Mouse (Mus musculus) hindbrain, embryonic 15.5 days (tissue): ENCODE results near the gene Ccdc148. TPM values are rescaled to one million over a fixed set of nuclear protein-coding genes. Genes with fewer than 3 reads are reported as not detected.
A peak's percentile ranks its signal among the peaks of the same experiment; 100 is the strongest.

Experiments
- ATAC-seq: fragments of 200-750 bp; cut with Nextera tagmentation; 2 replicates; pipeline ENCODE4 v1.8.0; 2017; ENCODE audit warnings: low read depth, moderate number of reproducible peaks, moderate TSS enrichment; ENCODE audit not compliant: low FRiP score
- H3K27ac ChIP-seq: fragments of 300-500 bp; sonication (generic); replicated peaks from 2 replicates; pipeline ENCODE4 v1.5.1; 2015; ENCODE audit warnings: mild to moderate bottlenecking, inconsistent platforms
- H3K27me3 ChIP-seq: fragments of 300-500 bp; sonication (generic); 2 replicates; pipeline ENCODE4 v1.6.1; 2015; ENCODE audit warnings: control low read depth, inconsistent platforms
- H3K36me3 ChIP-seq: fragments of 300-500 bp; sonication (generic); 2 replicates; pipeline ENCODE4 v1.6.1; 2015; ENCODE audit warnings: control low read depth, inconsistent platforms
- H3K4me1 ChIP-seq: fragments of 300-500 bp; sonication (generic); replicated peaks from 2 replicates; pipeline ENCODE4 v1.6.1; 2015; ENCODE audit warnings: control low read depth, inconsistent platforms
- H3K4me2 ChIP-seq: fragments of 300-500 bp; sonication (generic); 2 replicates; pipeline ENCODE4 v1.6.1; 2015; ENCODE audit warnings: moderate library complexity, mild to moderate bottlenecking, inconsistent platforms
- H3K4me3 ChIP-seq: fragments of 300-500 bp; sonication (generic); 2 replicates; pipeline ENCODE4 v1.5.1; 2015; ENCODE audit warnings: mild to moderate bottlenecking, inconsistent platforms
- H3K9ac ChIP-seq: fragments of 300-500 bp; sonication (generic); 2 replicates; pipeline ENCODE4 v1.6.1; 2015; ENCODE audit warnings: inconsistent platforms
- H3K9me3 ChIP-seq: fragments of 300-500 bp; sonication (generic); 2 replicates; pipeline ENCODE4 v1.6.1; 2016; ENCODE audit warnings: control low read depth, inconsistent platforms
- WGBS: fragments of 180-500 bp; shearing (Covaris S2); methylation state at CpG from one replicate; pipeline ENCODE4 v1.1.7; 2015; 5-methylcytosine and 5-hydroxymethylcytosine counted together
- polyA plus RNA-seq: library from polyadenylated mRNA; unstranded; fragments of >200 nt; fragmentation: Nextera tagmentation; extraction: Ambion mirVana; gene quantifications from 2 replicates; pipeline ENCODE4 v1.2.1, GENCODE M21; 2015

The Ccdc148 gene
- polyA plus RNA-seq, 1 experiment from 2014 or later = 5.9 TPM

DNA sequence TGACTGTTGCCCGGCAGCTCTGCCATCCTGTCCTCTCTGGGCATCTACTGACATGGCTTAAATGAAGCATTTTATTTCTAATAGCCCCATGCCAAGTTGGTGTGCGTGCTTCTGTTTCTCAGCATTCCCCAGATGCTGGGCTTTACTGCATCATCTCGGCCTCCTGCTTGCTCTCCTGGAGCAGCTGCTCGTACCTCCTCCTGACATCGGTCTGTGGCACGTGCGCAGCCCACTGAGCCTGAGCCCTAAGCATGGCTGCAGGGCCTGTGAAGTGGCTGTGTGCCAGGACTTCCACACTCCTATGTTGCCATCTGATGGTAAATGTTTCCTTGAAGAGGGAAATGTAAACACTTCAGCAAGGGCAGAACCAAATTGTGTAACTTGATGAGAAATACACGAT, 31.0 kb upstream of the Ccdc148 start:
- H3K27ac ChIP-seq = no peak overlapping the region
- no peaks in the 10 kb centered on the region for H3K36me3 ChIP-seq

DNA sequence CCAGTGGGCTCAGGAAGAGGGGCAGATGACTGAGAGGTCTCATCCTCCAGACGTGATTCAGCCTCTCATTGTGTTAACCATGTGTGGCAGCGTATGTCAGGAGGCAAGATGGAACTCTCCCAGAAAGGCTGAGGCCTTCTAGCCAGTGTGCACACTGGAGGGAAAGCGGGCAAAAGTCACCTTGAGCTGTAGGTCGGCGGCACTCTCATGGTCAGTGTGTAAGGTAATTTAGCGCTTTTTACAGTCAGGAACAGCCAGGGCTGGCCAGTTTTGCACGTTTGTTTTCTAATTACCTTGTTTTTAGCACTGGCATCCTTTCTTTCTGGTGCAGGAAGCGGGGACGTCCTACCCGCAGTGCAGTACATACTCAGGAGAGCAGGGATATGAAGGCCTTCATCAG, 29.7 kb upstream of the Ccdc148 start:
- H3K27me3 ChIP-seq = no peaks in the 10 kb centered on the region
- H3K9ac ChIP-seq = no peak overlapping the region
- no peak for ATAC-seq
- H3K4me3 ChIP-seq = no peak overlapping the region
- WGBS = 83% methylated on average over 10 of the region's 10 CpGs
- H3K36me3 ChIP-seq = no peaks in the 10 kb centered on the region
- H3K4me2 ChIP-seq = no peak overlapping the region
- H3K9me3 ChIP-seq = no peaks in the 10 kb centered on the region
- H3K4me1 ChIP-seq = peaks cover 26% of the 10 kb centered on the region
- H3K27ac ChIP-seq = 0 out of 2 replicates have a peak overlapping the region, but pooled peaks have one; percentile 22

More for the DNA sequence above, 31.0 kb upstream of the Ccdc148 start:
- H3K9me3 ChIP-seq = no peaks in the 10 kb centered on the region
- 57% methylated on average over 8 of the region's 8 CpGs for WGBS
- H3K4me2 ChIP-seq = no peak overlapping the region
- peaks cover 26% of the 10 kb centered on the region for H3K4me1 ChIP-seq
- no peaks in the 10 kb centered on the region for H3K27me3 ChIP-seq
- no peak overlapping the region for H3K4me3 ChIP-seq
- H3K9ac ChIP-seq = no peak overlapping the region
- ATAC-seq = peak; percentile 69

DNA sequence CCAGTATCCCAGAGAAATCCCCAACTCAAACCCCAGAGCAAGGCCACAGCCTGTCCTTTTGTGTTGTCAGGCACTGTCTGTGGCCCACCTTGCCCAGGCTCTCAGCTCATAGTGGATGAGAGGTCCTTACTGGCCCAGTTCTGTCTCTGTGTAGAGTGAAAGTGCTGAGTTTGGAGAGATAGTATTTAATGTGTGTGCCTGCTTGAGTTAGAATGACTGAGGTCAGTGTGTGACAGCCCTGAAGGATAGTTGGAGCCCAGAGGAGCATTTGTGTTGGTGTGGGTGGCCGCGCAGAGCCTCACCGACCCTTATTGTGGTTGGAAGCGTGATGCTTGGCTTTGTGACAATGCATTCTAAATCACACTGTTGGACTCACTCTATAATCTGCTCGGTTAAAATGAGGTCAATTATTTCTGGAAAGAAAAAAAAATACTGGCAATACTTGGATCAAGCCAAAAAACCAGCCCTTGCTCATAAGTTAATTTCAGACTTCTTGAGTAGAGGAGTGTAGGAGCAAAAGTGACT, 29.2 kb upstream of the Ccdc148 start:
- Histone ChIP-seq H3K9me3 (no peaks in the 10 kb centered on the region), H3K36me3 (no peaks in the 10 kb centered on the region), H3K9ac (no peak overlapping the region), H3K27ac (0 out of 2 replicates have a peak overlapping the region, but pooled peaks have one; percentile 22), H3K27me3 (no peaks in the 10 kb centered on the region), H3K4me1 (peaks cover 26% of the 10 kb centered on the region), H3K4me2 (no peak overlapping the region), H3K4me3 (no peak overlapping the region)
- WGBS = 70% methylated on average over 5 of the region's 5 CpGs
- ATAC-seq = no peak

DNA sequence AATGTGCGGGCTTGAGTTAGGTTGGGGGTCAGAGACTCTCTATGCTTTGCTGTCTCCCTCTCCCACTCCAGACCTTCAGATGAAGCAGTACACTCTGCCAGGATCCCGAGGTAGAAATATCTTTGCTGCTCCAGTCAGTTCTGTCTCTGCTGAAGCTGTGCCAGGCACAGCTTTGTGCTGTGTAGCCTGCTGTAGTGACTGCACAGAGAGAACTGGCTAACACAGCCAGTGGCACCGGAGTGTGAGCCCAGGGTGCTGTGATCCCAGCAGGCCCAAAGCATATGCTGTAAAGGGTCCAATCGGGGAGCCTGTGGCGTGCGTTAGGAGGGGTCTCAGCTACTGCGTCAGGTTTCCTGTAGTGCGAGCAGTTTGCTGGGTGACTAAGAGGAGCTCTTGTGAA, 27.8 kb upstream of the Ccdc148 start:
- no peak overlapping the region for H3K4me3 ChIP-seq
- H3K9me3 ChIP-seq = no peaks in the 10 kb centered on the region
- H3K4me2 ChIP-seq = no peak overlapping the region
- H3K4me1 ChIP-seq = peaks cover 26% of the 10 kb centered on the region
- no peak overlapping the region for H3K27ac ChIP-seq
- 80% methylated on average over 8 of the region's 8 CpGs for WGBS
- H3K9ac ChIP-seq = no peak overlapping the region
- ATAC-seq = no peak
- no peaks in the 10 kb centered on the region for H3K27me3 ChIP-seq
- no peaks in the 10 kb centered on the region for H3K36me3 ChIP-seq

DNA sequence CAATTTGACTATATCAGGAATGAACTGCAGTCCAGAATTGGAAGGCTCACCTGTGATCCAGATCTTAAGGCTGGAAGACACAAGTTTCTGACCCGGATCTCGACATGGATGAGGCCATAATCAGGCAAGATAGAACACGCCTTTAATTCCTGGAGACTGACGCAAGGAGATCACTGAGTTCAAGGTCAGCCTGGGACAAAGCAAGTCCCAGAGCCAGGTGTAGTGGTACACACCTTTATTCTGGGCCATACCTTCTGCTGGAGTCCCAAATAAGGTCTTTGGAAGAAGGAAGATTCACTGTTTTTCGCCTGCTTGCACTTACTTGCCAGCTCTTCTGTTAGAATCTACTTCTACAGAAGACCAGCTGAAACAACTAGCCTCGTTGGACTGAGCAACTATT, 26.5 kb upstream of the Ccdc148 start:
- H3K4me1 ChIP-seq = peaks cover 25% of the 10 kb centered on the region
- no peak overlapping the region for H3K4me3 ChIP-seq
- no peaks in the 10 kb centered on the region for H3K27me3 ChIP-seq
- no peak overlapping the region for H3K9ac ChIP-seq
- H3K36me3 ChIP-seq = no peaks in the 10 kb centered on the region
- 94% methylated on average over 6 of the region's 6 CpGs for WGBS
- no peak for ATAC-seq
- no peaks in the 10 kb centered on the region for H3K9me3 ChIP-seq
- H3K27ac ChIP-seq = no peak overlapping the region
- no peak overlapping the region for H3K4me2 ChIP-seq

DNA sequence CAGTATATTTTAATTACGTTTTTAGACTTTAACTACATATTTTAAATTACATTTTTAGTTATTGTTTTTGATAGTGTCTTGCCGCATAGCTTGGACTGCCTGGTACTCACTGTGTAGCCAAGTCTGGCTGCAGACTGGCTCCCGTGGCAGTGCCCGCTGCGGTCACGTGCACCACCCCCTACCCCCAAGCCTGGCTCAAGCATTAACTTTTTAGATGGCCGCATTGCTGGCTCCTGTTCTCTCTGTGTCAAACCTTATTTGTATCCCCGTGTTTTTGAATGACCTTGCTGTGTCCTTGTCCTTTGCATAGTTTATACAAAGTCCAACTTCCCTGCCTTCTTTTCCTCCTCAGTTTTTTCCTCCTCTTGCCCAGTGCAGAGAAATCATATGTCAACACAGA, 25.6 kb upstream of the Ccdc148 start:
- no peak overlapping the region for H3K9ac ChIP-seq
- WGBS = 95% methylated on average over 8 of the region's 8 CpGs
- no peaks in the 10 kb centered on the region for H3K27me3 ChIP-seq
- ATAC-seq = no peak
- no peaks in the 10 kb centered on the region for H3K9me3 ChIP-seq
- H3K4me2 ChIP-seq = no peak overlapping the region
- H3K36me3 ChIP-seq = no peaks in the 10 kb centered on the region
- peaks cover 19% of the 10 kb centered on the region for H3K4me1 ChIP-seq
- H3K27ac ChIP-seq = no peak overlapping the region
- no peak overlapping the region for H3K4me3 ChIP-seq

DNA sequence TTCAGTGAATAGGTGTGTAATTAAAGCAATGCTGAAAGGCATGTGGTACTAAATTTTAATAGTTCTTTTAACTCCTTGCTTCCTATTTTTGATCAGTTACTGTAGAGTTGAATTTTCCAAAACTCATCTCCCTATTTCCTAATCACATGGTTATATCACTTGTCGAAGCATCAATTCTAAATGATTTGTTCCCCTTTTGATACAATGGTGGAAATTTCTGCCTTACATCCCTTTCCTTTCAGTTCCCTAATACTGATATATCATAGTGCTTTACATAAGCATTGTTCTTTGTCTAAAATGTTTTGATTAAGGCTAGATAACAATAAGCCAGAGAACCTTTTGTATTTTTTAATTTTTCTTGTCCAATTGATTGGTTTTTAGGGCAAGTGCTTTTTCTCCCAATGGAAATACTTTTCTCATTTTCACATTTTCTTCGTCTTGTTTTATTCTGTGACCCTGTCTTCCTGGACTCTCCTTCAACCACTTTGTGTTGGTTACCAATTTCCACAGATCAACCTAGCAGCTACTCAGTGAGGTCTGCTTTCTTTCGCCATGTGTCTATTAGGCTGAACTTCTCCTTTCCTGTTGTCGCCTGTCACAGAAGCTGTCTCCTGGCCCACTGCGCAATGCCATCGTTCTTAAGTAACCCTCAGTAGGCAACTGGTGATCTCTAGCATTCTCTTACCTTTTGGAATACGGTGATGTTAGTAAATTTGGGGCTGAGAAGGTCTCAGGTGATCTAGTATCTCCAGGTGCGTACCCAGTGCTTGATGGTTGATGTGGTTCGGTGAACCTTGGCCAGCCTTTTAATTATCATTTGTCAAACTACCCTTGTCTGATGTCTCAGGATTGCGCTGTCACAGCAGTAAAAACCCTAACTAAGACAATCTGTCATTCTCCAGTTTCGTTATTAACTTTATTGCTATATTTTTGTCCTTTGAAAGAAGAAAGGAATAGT, 23.9 kb upstream of the Ccdc148 start:
- 94% methylated on average over 11 of the region's 11 CpGs for WGBS
- H3K4me3 ChIP-seq = no peak overlapping the region
- H3K27ac ChIP-seq = no peak overlapping the region
- no peaks in the 10 kb centered on the region for H3K36me3 ChIP-seq
- H3K27me3 ChIP-seq = no peaks in the 10 kb centered on the region
- H3K4me2 ChIP-seq = no peak overlapping the region
- no peaks in the 10 kb centered on the region for H3K9me3 ChIP-seq
- no peak overlapping the region for H3K9ac ChIP-seq
- no peak for ATAC-seq
- peaks cover 4% of the 10 kb centered on the region; the same call in 1 of the 2 replicates for H3K4me1 ChIP-seq

DNA sequence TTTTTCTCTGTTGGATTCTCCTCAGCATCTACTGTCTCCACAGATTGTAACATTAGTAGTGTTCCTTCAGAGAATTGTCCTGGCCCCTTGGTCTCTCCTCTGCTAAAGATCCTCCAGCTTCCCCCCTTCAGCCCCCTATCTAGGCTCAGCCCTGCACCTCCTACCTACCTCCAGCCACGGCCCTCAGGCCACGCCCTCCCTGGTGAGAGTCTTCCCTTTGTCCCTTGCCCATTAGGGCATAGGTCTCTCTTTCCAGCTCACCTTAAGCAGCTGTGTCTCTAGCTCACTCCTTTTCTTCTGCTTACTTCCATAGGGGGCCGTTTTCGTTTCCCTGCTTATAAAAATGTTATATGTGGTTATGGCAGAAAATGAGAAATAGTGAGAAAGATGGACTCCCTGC, 23.1 kb upstream of the Ccdc148 start:
- no peaks in the 10 kb centered on the region for H3K27me3 ChIP-seq
- H3K4me3 ChIP-seq = no peak overlapping the region
- no peak overlapping the region for H3K9ac ChIP-seq
- H3K27ac ChIP-seq = no peak overlapping the region
- peaks cover 9% of the 10 kb centered on the region; the same call in 1 of the 2 replicates for H3K4me1 ChIP-seq
- WGBS = 84% methylated on average over 4 of the region's 4 CpGs
- H3K9me3 ChIP-seq = no peaks in the 10 kb centered on the region
- H3K4me2 ChIP-seq = no peak overlapping the region
- H3K36me3 ChIP-seq = no peaks in the 10 kb centered on the region
- ATAC-seq = no peak

DNA sequence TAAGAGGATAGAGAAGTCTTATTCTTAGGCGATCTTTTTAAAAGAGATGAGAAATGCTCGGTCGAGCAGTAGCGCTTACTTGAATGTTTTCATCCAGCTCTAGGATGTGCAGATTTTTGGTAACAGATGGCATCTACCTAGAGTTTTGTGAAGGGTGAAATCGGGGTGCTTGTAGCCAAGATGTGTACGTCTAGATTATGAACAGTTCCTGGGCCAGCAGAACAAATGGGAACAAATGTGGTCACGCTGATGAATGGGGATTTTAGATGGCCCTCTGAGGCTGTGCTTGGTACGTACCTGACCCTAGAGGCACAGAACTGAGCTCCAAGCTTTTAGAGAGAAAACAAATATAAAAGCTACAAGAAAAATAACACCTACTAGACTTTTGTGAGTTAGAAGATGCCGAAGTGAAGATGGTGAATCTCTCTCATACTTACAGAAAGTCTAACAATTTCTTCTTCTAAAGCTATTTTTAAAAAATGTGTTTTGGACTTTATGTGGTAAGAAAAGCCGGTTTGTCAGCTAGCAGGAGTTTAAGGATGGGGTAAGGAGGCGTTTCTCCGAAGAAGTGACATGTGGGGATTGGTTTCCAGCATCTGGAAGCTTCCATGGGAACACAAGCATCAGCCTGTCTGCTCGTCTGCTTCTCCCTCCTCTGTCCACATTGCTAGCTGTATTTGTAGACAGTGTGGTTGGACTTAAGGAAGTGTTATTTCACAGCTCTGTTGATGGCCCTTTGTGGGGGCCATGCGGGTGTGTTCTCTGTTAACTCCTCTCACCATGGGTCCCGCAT, 21.0 kb upstream of the Ccdc148 start:
- Histone ChIP-seq H3K9ac (no peak overlapping the region), H3K9me3 (no peaks in the 10 kb centered on the region), H3K27ac (no peak overlapping the region), H3K36me3 (no peaks in the 10 kb centered on the region), H3K4me3 (no peak overlapping the region), H3K27me3 (no peaks in the 10 kb centered on the region), H3K4me2 (no peak overlapping the region), H3K4me1 (peaks cover 15% of the 10 kb centered on the region; the same call in 1 of the 2 replicates)
- 81% methylated on average over 15 of the region's 15 CpGs for WGBS
- no peak for ATAC-seq

DNA sequence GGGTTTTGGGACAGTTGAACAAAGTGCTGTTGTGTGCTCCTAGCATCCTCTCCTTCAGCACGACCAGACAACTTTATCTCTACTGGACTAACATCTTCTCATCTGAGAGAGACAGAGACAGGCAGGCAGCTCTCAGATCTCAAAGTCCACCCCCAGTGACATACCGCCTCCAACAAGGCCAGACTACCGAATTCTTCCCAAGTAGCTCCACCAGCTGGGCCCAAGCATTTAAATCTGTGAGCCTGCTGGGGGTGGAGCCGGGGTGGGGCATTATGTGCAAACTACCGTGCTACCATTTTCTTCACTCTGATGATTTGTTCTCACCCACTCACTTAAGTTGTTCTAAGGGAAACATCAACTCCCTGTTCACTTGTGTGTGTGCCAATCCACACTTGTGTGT, 19.0 kb upstream of the Ccdc148 start:
- no peak for ATAC-seq
- Histone ChIP-seq H3K4me3 (no peak overlapping the region), H3K27me3 (no peaks in the 10 kb centered on the region), H3K9me3 (no peaks in the 10 kb centered on the region), H3K9ac (no peak overlapping the region), H3K36me3 (no peaks in the 10 kb centered on the region), H3K4me2 (no peak overlapping the region), H3K4me1 (peaks cover 15% of the 10 kb centered on the region; the same call in 1 of the 2 replicates), H3K27ac (no peak overlapping the region)
- WGBS = 68% methylated on average over 5 of the region's 5 CpGs

DNA sequence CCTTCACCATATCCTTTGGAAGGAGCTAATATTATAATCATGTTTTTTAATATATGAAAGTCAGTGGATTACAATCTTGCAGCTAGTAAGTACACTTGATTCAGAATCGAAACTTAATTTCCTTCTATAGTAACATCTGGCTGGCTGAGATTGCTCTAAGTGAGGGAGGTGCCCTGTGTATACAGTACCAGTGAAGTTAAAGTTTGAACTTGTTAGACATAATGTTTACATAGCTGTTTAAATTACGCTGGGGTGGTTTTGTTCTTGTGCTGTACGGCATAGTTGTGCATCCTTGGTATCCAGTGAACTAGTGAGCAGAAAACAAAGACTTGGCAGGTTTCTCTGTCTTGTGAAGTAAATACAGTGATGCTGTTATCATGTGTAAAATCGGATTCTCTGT, 18.5 kb upstream of the Ccdc148 start:
- Histone ChIP-seq H3K36me3 (no peaks in the 10 kb centered on the region), H3K9ac (no peak overlapping the region), H3K4me1 (peaks cover 15% of the 10 kb centered on the region; the same call in 1 of the 2 replicates), H3K4me3 (no peak overlapping the region), H3K9me3 (no peaks in the 10 kb centered on the region), H3K27ac (no peak overlapping the region), H3K27me3 (no peaks in the 10 kb centered on the region), H3K4me2 (no peak overlapping the region)
- ATAC-seq = no peak
- WGBS = 74% methylated on average over 4 of the region's 4 CpGs

DNA sequence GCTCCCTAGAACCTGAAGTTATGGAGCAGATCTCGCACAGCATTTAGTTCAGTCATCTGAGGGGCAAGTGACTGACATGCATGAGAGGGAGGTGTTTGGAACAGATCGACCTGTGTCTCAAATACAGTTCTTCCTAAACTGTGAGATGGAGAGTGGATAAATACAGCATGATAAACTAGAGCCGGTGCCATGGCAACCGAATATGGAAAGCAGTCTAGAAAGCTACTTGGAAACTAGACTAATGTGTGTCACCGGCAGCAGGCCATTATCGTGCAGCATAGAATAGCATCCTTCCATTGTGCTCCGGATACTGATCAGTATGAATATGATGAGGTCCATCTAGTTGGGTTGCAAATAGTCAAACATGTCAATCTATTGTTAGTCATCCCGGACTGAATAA, 17.7 kb upstream of the Ccdc148 start:
- ATAC-seq = no peak
- Histone ChIP-seq H3K4me1 (peaks cover 15% of the 10 kb centered on the region; the same call in 1 of the 2 replicates), H3K36me3 (no peaks in the 10 kb centered on the region), H3K27ac (no peak overlapping the region), H3K9me3 (no peaks in the 10 kb centered on the region), H3K9ac (no peak overlapping the region), H3K4me3 (no peak overlapping the region), H3K27me3 (no peaks in the 10 kb centered on the region), H3K4me2 (no peak overlapping the region)
- 60% methylated on average over 8 of the region's 8 CpGs for WGBS
